Mouse (Mus musculus) layer of hippocampus, adult 9-11 months (tissue): ENCODE data around the gene Fzr1.

Experiments
- DNase-seq: peaks from one replicate; pipeline ENCODE4 v3.0.0; 2022

Fzr1 gene

GRCm38 (mm10) chr10:81377793-81378552, at the start of gene Fzr1:
Fzr1 (minus strand) TSS chr10:81378516.
- DNase-seq: no peak

GRCm38 (mm10) chr10:81427804-81428506, 49.6 kb upstream of the Fzr1 start:
- DNase-seq: peak; percentile 26

- DNase-seq: peak; percentile 14
Observed at GRCm38 (mm10) chr10:81427327-81427726, 49.0 kb upstream of the Fzr1 start.

GRCm38 (mm10) chr10:81426897-81427296, 48.6 kb upstream of the Fzr1 start:
- DNase-seq: peak; percentile 14

GRCm38 (mm10) chr10:81426081-81426671, 47.9 kb upstream of the Fzr1 start:
- peak; percentile 18 for DNase-seq

GRCm38 (mm10) chr10:81425236-81425850, 47.0 kb upstream of the Fzr1 start:
- DNase-seq: peak; percentile 34

GRCm38 (mm10) chr10:81424246-81425051, 46.1 kb upstream of the Fzr1 start:
- peak; percentile 20 for DNase-seq

GRCm38 (mm10) chr10:81423476-81424245, 45.3 kb upstream of the Fzr1 start:
- DNase-seq: peak; percentile 4

- DNase-seq: no peak
Observed at GRCm38 (mm10) chr10:81422661-81423217, 44.4 kb upstream of the Fzr1 start.

GRCm38 (mm10) chr10:81422191-81422590, 43.9 kb upstream of the Fzr1 start:
- DNase-seq: peak; percentile 4

GRCm38 (mm10) chr10:81421797-81422100, 43.4 kb upstream of the Fzr1 start:
- no peak for DNase-seq

- DNase-seq: peak; percentile 4
Observed at GRCm38 (mm10) chr10:81421041-81421796, 42.9 kb upstream of the Fzr1 start.

GRCm38 (mm10) chr10:81420191-81420767, 42.0 kb upstream of the Fzr1 start:
- DNase-seq: peak; percentile 27

- DNase-seq: peak; percentile 6
Observed at GRCm38 (mm10) chr10:81419111-81419928, 41.0 kb upstream of the Fzr1 start.

GRCm38 (mm10) chr10:81418216-81419070, 40.1 kb upstream of the Fzr1 start:
- DNase-seq: peak; percentile 3

GRCm38 (mm10) chr10:81417227-81418215, 39.2 kb upstream of the Fzr1 start:
- DNase-seq: peak; percentile 7

GRCm38 (mm10) chr10:81416581-81417226, 38.4 kb upstream of the Fzr1 start:
- peak; percentile 93 for DNase-seq
